Mouse (Mus musculus) liver, embryonic 11.5 days (tissue): ENCODE data around the gene Gm9944. TPM values are rescaled to one million over a fixed set of nuclear protein-coding genes. Genes with fewer than 3 reads are reported as not detected.

Source experiments
- polyA plus RNA-seq: library from polyadenylated mRNA; unstranded; fragments of >200 nt; fragmentation: Nextera tagmentation; extraction: Ambion mirVana; gene quantifications from 2 replicates; pipeline ENCODE4 v1.2.1, GENCODE M21; 2014

The Gm9944 gene
- polyA plus RNA-seq, 1 experiment from 2014 or later, result not detected

Other genes starting within 250 kb of the Gm9944 start
- gene C87977, start 240.0 kb downstream of the Gm9944 start, polyA plus RNA-seq, result not detected in 2 replicates
- not detected in 2 replicates for gene Pramel5, start 172.8 kb downstream of the Gm9944 start, polyA plus RNA-seq
- not detected in 2 replicates for gene Gm13128, start 123.1 kb downstream of the Gm9944 start, polyA plus RNA-seq
- gene Gm13119, start 95.4 kb downstream of the Gm9944 start, polyA plus RNA-seq, result not detected in 2 replicates
- gene Pramef20, start 75.4 kb downstream of the Gm9944 start, polyA plus RNA-seq, result not detected in 2 replicates
- gene Pramef12, start 44.9 kb downstream of the Gm9944 start, polyA plus RNA-seq, result 0.09 TPM in 1 of 2 replicates, not detected in the other
- gene 1700012P22Rik, start 14.5 kb downstream of the Gm9944 start, polyA plus RNA-seq, result not detected in 2 replicates
- not detected in 2 replicates for gene Aadacl3, start 10.4 kb upstream of the Gm9944 start, polyA plus RNA-seq
- gene 9430007A20Rik, start 66.5 kb upstream of the Gm9944 start, polyA plus RNA-seq, result not detected in 2 replicates
- not detected in 2 replicates for gene Gm13124, start 111.8 kb upstream of the Gm9944 start, polyA plus RNA-seq
- not detected in 2 replicates for gene Aadacl4, start 160.4 kb upstream of the Gm9944 start, polyA plus RNA-seq
- not detected in 2 replicates for gene Gm436, start 233.1 kb upstream of the Gm9944 start, polyA plus RNA-seq